Mouse (Mus musculus) midbrain, embryonic 13.5 days (tissue): Measurements from ENCODE around the gene Exoc7. TPM values are rescaled to one million over a fixed set of nuclear protein-coding genes. Genes with fewer than 3 reads are reported as not detected.

Experiments used
- ATAC-seq: fragments of 200-750 bp; cut with Nextera tagmentation; 2 replicates; pipeline ENCODE4 v1.8.0; 2017; ENCODE audit warnings: mild to moderate bottlenecking, moderate TSS enrichment, moderate library complexity
- H3K27ac ChIP-seq: fragments of 300-500 bp; sonication (generic); 2 replicates; pipeline ENCODE4 v1.5.1; 2015; ENCODE audit warnings: inconsistent platforms, mild to moderate bottlenecking, moderate library complexity
- H3K27me3 ChIP-seq: fragments of 300-500 bp; sonication (generic); 2 replicates; pipeline ENCODE4 v1.6.1; 2015; ENCODE audit warnings: mild to moderate bottlenecking, inconsistent platforms
- H3K36me3 ChIP-seq: fragments of 300-500 bp; sonication (generic); 2 replicates; pipeline ENCODE4 v1.6.1; 2015; ENCODE audit warnings: mild to moderate bottlenecking, inconsistent platforms
- H3K4me1 ChIP-seq: fragments of 300-500 bp; sonication (generic); replicated peaks from 2 replicates; pipeline ENCODE4 v1.6.1; 2015; ENCODE audit warnings: inconsistent platforms
- H3K4me2 ChIP-seq: fragments of 300-500 bp; sonication (generic); replicated peaks from 2 replicates; pipeline ENCODE4 v1.6.1; 2015; ENCODE audit warnings: moderate library complexity, mild to moderate bottlenecking, inconsistent platforms
- H3K4me3 ChIP-seq: fragments of 300-500 bp; sonication (generic); replicated peaks from 2 replicates; pipeline ENCODE4 v1.5.1; 2015; ENCODE audit warnings: mild to moderate bottlenecking, inconsistent platforms
- H3K9ac ChIP-seq: fragments of 300-500 bp; sonication (generic); replicated peaks from 2 replicates; pipeline ENCODE4 v1.6.1; 2015; ENCODE audit warnings: mild to moderate bottlenecking, inconsistent platforms
- H3K9me3 ChIP-seq: fragments of 300-500 bp; sonication (generic); 2 replicates; pipeline ENCODE4 v1.6.1; 2016; ENCODE audit warnings: mild to moderate bottlenecking, inconsistent platforms
- WGBS: fragments of 180-500 bp; shearing (Covaris S2); methylation state at CpG from one replicate; pipeline ENCODE4 v1.1.7; 2015; 5-methylcytosine and 5-hydroxymethylcytosine counted together
- polyA plus RNA-seq: library from polyadenylated mRNA; unstranded; fragments of >200 nt; fragmentation: Nextera tagmentation; extraction: Ambion mirVana; gene quantifications from 2 replicates; pipeline ENCODE4 v1.2.1, GENCODE M21; 2015

Gene Exoc7
- 92.0 and 104 TPM in 2 replicates for polyA plus RNA-seq

GRCm38 (mm10) chr11:116307019-116307725, at the start of gene Exoc7:
Gene Exoc7, minus strand, starts transcription at chr11:116307233.
- peak; percentile 41; the same call in 1 of the 2 replicates for ATAC-seq
- WGBS: 88% methylated on average over 10 of the region's 10 CpGs
- Histone ChIP-seq H3K27me3 (peaks cover 19% of the 10 kb centered on the region), H3K9me3 (no peaks in the 10 kb centered on the region), H3K4me1 (peaks cover 13% of the 10 kb centered on the region), H3K4me2 (peak within 1 kb of the TSS; percentile 74), H3K9ac (peak within 1 kb of the TSS; percentile 83), H3K4me3 (peak within 1 kb of the TSS; percentile 86), H3K27ac (peak within 1 kb of the TSS; percentile 52; the same call in 1 of the 2 replicates), H3K36me3 (peaks cover 31% of the 10 kb centered on the region)

- ATAC-seq: no peak
- no peak overlapping the region for H3K4me2 ChIP-seq
- 0 out of 2 replicates have a peak overlapping the region, but pooled peaks have one; percentile 40 for H3K9ac ChIP-seq
- no peak overlapping the region for H3K4me3 ChIP-seq
- 0 out of 2 replicates have a peak, but pooled peaks cover 2% of the 10 kb centered on the region for H3K9me3 ChIP-seq
- H3K27me3 ChIP-seq: no peaks in the 10 kb centered on the region
- 33% methylated on average over 17 of the region's 17 CpGs for WGBS
- H3K27ac ChIP-seq: no peak overlapping the region
- H3K36me3 ChIP-seq: peaks cover 85% of the 10 kb centered on the region
- no peaks in the 10 kb centered on the region for H3K4me1 ChIP-seq
These were observed 47.5 kb upstream of the Exoc7 start for GRCm38 (mm10) chr11:116354521-116354920.

- Histone ChIP-seq H3K27me3 (no peaks in the 10 kb centered on the region), H3K27ac (no peak overlapping the region), H3K4me2 (no peak overlapping the region), H3K36me3 (peaks cover 85% of the 10 kb centered on the region), H3K9me3 (0 out of 2 replicates have a peak, but pooled peaks cover 2% of the 10 kb centered on the region), H3K4me3 (no peak overlapping the region), H3K4me1 (no peaks in the 10 kb centered on the region), H3K9ac (no peak overlapping the region)
- WGBS: 96% methylated on average over 8 of the region's 8 CpGs
- no peak for ATAC-seq
These were observed 46.5 kb upstream of the Exoc7 start for GRCm38 (mm10) chr11:116353535-116353934.

- no peaks in the 10 kb centered on the region for H3K27me3 ChIP-seq
- H3K4me3 ChIP-seq: no peak overlapping the region
- peaks cover 92% of the 10 kb centered on the region for H3K36me3 ChIP-seq
- no peak overlapping the region for H3K27ac ChIP-seq
- H3K4me1 ChIP-seq: no peaks in the 10 kb centered on the region
- no peak overlapping the region for H3K4me2 ChIP-seq
- ATAC-seq: no peak
- H3K9ac ChIP-seq: no peak overlapping the region
- WGBS: 92% methylated on average over 5 of the region's 5 CpGs
- 0 out of 2 replicates have a peak, but pooled peaks cover 2% of the 10 kb centered on the region for H3K9me3 ChIP-seq
These were observed 44.3 kb upstream of the Exoc7 start for GRCm38 (mm10) chr11:116351294-116351693.

- no peak for ATAC-seq
- H3K9ac ChIP-seq: no peak overlapping the region
- no peak overlapping the region for H3K27ac ChIP-seq
- WGBS: 86% methylated on average over 5 of the region's 5 CpGs
- H3K4me2 ChIP-seq: no peak overlapping the region
- no peaks in the 10 kb centered on the region for H3K9me3 ChIP-seq
- H3K4me3 ChIP-seq: no peak overlapping the region
- H3K27me3 ChIP-seq: no peaks in the 10 kb centered on the region
- H3K36me3 ChIP-seq: peaks cover 86% of the 10 kb centered on the region
- no peaks in the 10 kb centered on the region for H3K4me1 ChIP-seq
These were observed 40.9 kb upstream of the Exoc7 start for GRCm38 (mm10) chr11:116347955-116348354.

- Histone ChIP-seq H3K27me3 (no peaks in the 10 kb centered on the region), H3K4me2 (no peak overlapping the region), H3K4me3 (no peak overlapping the region), H3K36me3 (peaks cover 87% of the 10 kb centered on the region), H3K9me3 (no peaks in the 10 kb centered on the region), H3K4me1 (peaks cover 3% of the 10 kb centered on the region; the same call in 1 of the 2 replicates), H3K9ac (no peak overlapping the region), H3K27ac (no peak overlapping the region)
- ATAC-seq: no peak
- WGBS: 80% methylated on average over 7 of the region's 7 CpGs
These were observed 40.0 kb upstream of the Exoc7 start for GRCm38 (mm10) chr11:116347012-116347411.

GRCm38 (mm10) chr11:116342069-116342791, 35.2 kb upstream of the Exoc7 start:
- H3K4me2 ChIP-seq: no peak overlapping the region
- no peaks in the 10 kb centered on the region for H3K27me3 ChIP-seq
- no peak overlapping the region for H3K4me3 ChIP-seq
- no peak overlapping the region; the same call in 1 of the 2 replicates for H3K9ac ChIP-seq
- H3K4me1 ChIP-seq: peaks cover 5% of the 10 kb centered on the region; the same call in 1 of the 2 replicates
- WGBS: 77% methylated on average over 25 of the region's 25 CpGs
- ATAC-seq: no peak
- H3K36me3 ChIP-seq: peaks cover 71% of the 10 kb centered on the region
- no peaks in the 10 kb centered on the region for H3K9me3 ChIP-seq
- 0 out of 2 replicates have a peak overlapping the region, but pooled peaks have one; percentile 32 for H3K27ac ChIP-seq

GRCm38 (mm10) chr11:116337531-116337930, 30.5 kb upstream of the Exoc7 start:
- WGBS: 84% methylated on average over 6 of the region's 6 CpGs
- H3K4me3 ChIP-seq: no peak overlapping the region
- H3K27ac ChIP-seq: no peak overlapping the region
- no peaks in the 10 kb centered on the region for H3K9me3 ChIP-seq
- H3K4me1 ChIP-seq: peaks cover 50% of the 10 kb centered on the region
- H3K9ac ChIP-seq: peak overlapping the region; percentile 24; the same call in 1 of the 2 replicates
- peaks cover 20% of the 10 kb centered on the region for H3K27me3 ChIP-seq
- H3K36me3 ChIP-seq: peaks cover 31% of the 10 kb centered on the region
- H3K4me2 ChIP-seq: no peak overlapping the region
- no peak for ATAC-seq

- 0 out of 2 replicates have a peak overlapping the region, but pooled peaks have one; percentile 15 for H3K9ac ChIP-seq
These were observed 30.0 kb upstream of the Exoc7 start for GRCm38 (mm10) chr11:116337000-116337399.

GRCm38 (mm10) chr11:116336393-116336792, 29.4 kb upstream of the Exoc7 start:
- Histone ChIP-seq H3K9me3 (no peaks in the 10 kb centered on the region), H3K27me3 (peaks cover 20% of the 10 kb centered on the region), H3K27ac (no peak overlapping the region), H3K4me2 (peak overlapping the region; percentile 94), H3K4me3 (no peak overlapping the region), H3K4me1 (peaks cover 58% of the 10 kb centered on the region), H3K36me3 (peaks cover 23% of the 10 kb centered on the region), H3K9ac (no peak overlapping the region)
- ATAC-seq: no peak
- 77% methylated on average over 4 of the region's 4 CpGs for WGBS

More at GRCm38 (mm10) chr11:116337000-116337399, 30.0 kb upstream of the Exoc7 start:
- H3K4me3 ChIP-seq: no peak overlapping the region
- H3K4me2 ChIP-seq: no peak overlapping the region
- peaks cover 20% of the 10 kb centered on the region for H3K27me3 ChIP-seq
- no peaks in the 10 kb centered on the region for H3K9me3 ChIP-seq
- ATAC-seq: no peak
- H3K27ac ChIP-seq: no peak overlapping the region
- WGBS: 60% methylated on average over 12 of the region's 12 CpGs
- H3K36me3 ChIP-seq: peaks cover 27% of the 10 kb centered on the region
- H3K4me1 ChIP-seq: peaks cover 52% of the 10 kb centered on the region

GRCm38 (mm10) chr11:116335244-116336036, 28.4 kb upstream of the Exoc7 start, which contains the start of gene Foxj1:
Gene Foxj1, minus strand, starts transcription at chr11:116335399.
- Histone ChIP-seq H3K36me3 (peaks cover 19% of the 10 kb centered on the region), H3K9ac (peak within 1 kb of the TSS; percentile 69), H3K4me1 (peaks cover 68% of the 10 kb centered on the region), H3K27me3 (peaks cover 20% of the 10 kb centered on the region), H3K4me2 (peak within 1 kb of the TSS; percentile 94), H3K9me3 (no peaks in the 10 kb centered on the region), H3K27ac (peak within 1 kb of the TSS; percentile 51), H3K4me3 (peak within 1 kb of the TSS; percentile 50)
- peak; percentile 87 for ATAC-seq
- WGBS: 1% methylated on average over 43 of the region's 61 CpGs
